Mouse (Mus musculus) cerebellum, postnatal 4 days (tissue): ENCODE results near the gene Pgpep1.

ENCODE experiments used
- DNase-seq, 2 experiments: peaks; one replicate each; pipeline ENCODE4 v3.0.0; 2022; ENCODE audit warnings: low spot score in 2 of 2, mixed read lengths in 1 of 2

Pgpep1 gene

GRCm38 (mm10) chr8:70632346-70632892 lies 27.8 kb downstream of the Pgpep1 start, which contains the start of gene Gdf15:
Gene Gdf15, minus strand, starts transcription at chr8:70632456.
- no peak for DNase-seq

- no peak for DNase-seq
Measured at GRCm38 (mm10) chr8:70631436-70631835, 28.8 kb downstream of the Pgpep1 start.

GRCm38 (mm10) chr8:70630532-70631381 lies 29.4 kb downstream of the Pgpep1 start:
- no peak for DNase-seq

GRCm38 (mm10) chr8:70629574-70630531 lies 30.3 kb downstream of the Pgpep1 start:
- DNase-seq, result peak; percentile 79 to 92

GRCm38 (mm10) chr8:70628986-70629490 lies 31.1 kb downstream of the Pgpep1 start:
- no peak for DNase-seq

- DNase-seq, result no peak
Measured at GRCm38 (mm10) chr8:70627041-70627440, 33.1 kb downstream of the Pgpep1 start.

- DNase-seq, result no peak
Measured at GRCm38 (mm10) chr8:70625104-70625503, 35.1 kb downstream of the Pgpep1 start.

GRCm38 (mm10) chr8:70622220-70622619 lies 38.0 kb downstream of the Pgpep1 start:
- DNase-seq, result no peak

GRCm38 (mm10) chr8:70618888-70619334 lies 41.3 kb downstream of the Pgpep1 start:
- DNase-seq, result no peak

- DNase-seq, result no peak
Measured at GRCm38 (mm10) chr8:70617985-70618384, 42.2 kb downstream of the Pgpep1 start.

GRCm38 (mm10) chr8:70616645-70617044 lies 43.5 kb downstream of the Pgpep1 start:
- DNase-seq, result no peak

GRCm38 (mm10) chr8:70615894-70616293 lies 44.3 kb downstream of the Pgpep1 start, which contains the start of gene Lrrc25:
Gene Lrrc25, plus strand, starts transcription at chr8:70616155.
- no peak for DNase-seq

- no peak for DNase-seq
Measured at GRCm38 (mm10) chr8:70615281-70615680, 44.9 kb downstream of the Pgpep1 start.

GRCm38 (mm10) chr8:70614469-70614868 lies 45.7 kb downstream of the Pgpep1 start:
- DNase-seq, result no peak

- DNase-seq, result no peak
Measured at GRCm38 (mm10) chr8:70613763-70614162, 46.4 kb downstream of the Pgpep1 start.

- peak; percentile 90 to 91 for DNase-seq
Measured at GRCm38 (mm10) chr8:70611849-70612248, 48.3 kb downstream of the Pgpep1 start.

GRCm38 (mm10) chr8:70610796-70611771 lies 49.1 kb downstream of the Pgpep1 start:
- peak; percentile 81 to 86 for DNase-seq

- DNase-seq, result peak in 1 of 2 experiments; percentile 57
Measured at GRCm38 (mm10) chr8:70609849-70610795, 50.1 kb downstream of the Pgpep1 start.

- DNase-seq, result peak in 1 of 2 experiments; percentile 69
Measured at GRCm38 (mm10) chr8:70609368-70609848, 50.8 kb downstream of the Pgpep1 start.
